Mouse (Mus musculus) embryonic facial prominence, embryonic 15.5 days (tissue): ENCODE data around the gene Dyrk1a. TPM values are rescaled to one million over a fixed set of nuclear protein-coding genes. Genes with fewer than 3 reads are reported as not detected.

Experiments used
- ATAC-seq: fragments of 200-750 bp; cut with Nextera tagmentation; 2 replicates; pipeline ENCODE4 v1.8.0; 2017; ENCODE audit warnings: low read depth, moderate TSS enrichment; ENCODE audit not compliant: insufficient number of reproducible peaks, low FRiP score, low TSS enrichment
- H3K27ac ChIP-seq: fragments of 300-500 bp; sonication (generic); replicated peaks from 2 replicates; pipeline ENCODE4 v1.5.1; 2015; ENCODE audit warnings: mild to moderate bottlenecking, inconsistent platforms
- H3K27me3 ChIP-seq: fragments of 300-500 bp; sonication (generic); 2 replicates; pipeline ENCODE4 v1.6.1; 2015; ENCODE audit warnings: inconsistent platforms
- H3K36me3 ChIP-seq: fragments of 300-500 bp; sonication (generic); 2 replicates; pipeline ENCODE4 v1.6.1; 2015; ENCODE audit warnings: mild to moderate bottlenecking, inconsistent platforms
- H3K4me1 ChIP-seq: fragments of 300-500 bp; sonication (generic); 2 replicates; pipeline ENCODE4 v1.6.1; 2015; ENCODE audit warnings: inconsistent platforms
- H3K4me2 ChIP-seq: fragments of 300-500 bp; sonication (generic); replicated peaks from 2 replicates; pipeline ENCODE4 v1.6.1; 2015; ENCODE audit warnings: mild to moderate bottlenecking, inconsistent platforms
- H3K4me3 ChIP-seq: fragments of 300-500 bp; sonication (generic); replicated peaks from 2 replicates; pipeline ENCODE4 v1.5.1; 2015; ENCODE audit warnings: mild to moderate bottlenecking, inconsistent platforms
- H3K9ac ChIP-seq: fragments of 300-500 bp; sonication (generic); 2 replicates; pipeline ENCODE4 v1.6.1; 2015; ENCODE audit warnings: inconsistent platforms
- H3K9me3 ChIP-seq: fragments of 300-500 bp; sonication (generic); replicated peaks from 2 replicates; pipeline ENCODE4 v1.6.1; 2016; ENCODE audit warnings: inconsistent platforms
- WGBS: fragments of 180-500 bp; shearing (Covaris S2); methylation state at CpG from one replicate; pipeline ENCODE4 v1.1.7; 2015; 5-methylcytosine and 5-hydroxymethylcytosine counted together
- polyA plus RNA-seq: library from polyadenylated mRNA; unstranded; fragments of >200 nt; fragmentation: Nextera tagmentation; extraction: Ambion mirVana; gene quantifications from 2 replicates; pipeline ENCODE4 v1.2.1, GENCODE M21; 2015

The Dyrk1a gene
- polyA plus RNA-seq, 1 experiment from 2014 or later = 9.1 TPM

- H3K9me3 ChIP-seq = no peaks in the 10 kb centered on the region
- no peaks in the 10 kb centered on the region for H3K36me3 ChIP-seq
- peaks cover 46% of the 10 kb centered on the region for H3K4me1 ChIP-seq
- H3K27ac ChIP-seq = no peak overlapping the region
- H3K4me3 ChIP-seq = no peak overlapping the region
- ATAC-seq = no peak
- H3K27me3 ChIP-seq = no peaks in the 10 kb centered on the region
- H3K4me2 ChIP-seq = no peak overlapping the region
- no peak overlapping the region for H3K9ac ChIP-seq
These were observed 4.9 kb downstream of the Dyrk1a start for GRCm38 (mm10) chr16:94574718-94575094.

DNA sequence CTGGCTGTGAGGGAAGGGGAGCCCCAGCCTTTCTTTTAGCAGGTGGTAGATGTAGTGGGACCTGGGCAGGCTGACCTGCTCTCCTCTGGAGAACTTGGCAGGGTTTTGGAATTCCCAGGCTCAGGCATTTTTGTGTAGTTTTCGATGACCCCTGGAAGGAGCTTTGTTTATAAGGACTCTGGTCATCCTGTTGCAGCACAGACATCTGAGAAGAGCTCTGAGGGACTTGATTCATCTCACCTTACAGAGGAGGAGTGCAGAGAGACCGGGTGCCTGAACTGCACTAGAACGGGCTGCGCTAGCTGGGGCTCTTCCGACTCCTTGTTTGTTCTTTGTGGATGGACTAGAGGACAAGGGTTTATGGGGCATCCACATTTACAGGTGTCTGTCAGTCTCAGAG, 5.9 kb downstream of the Dyrk1a start:
- Histone ChIP-seq H3K9ac (no peak overlapping the region), H3K4me3 (no peak overlapping the region), H3K9me3 (no peaks in the 10 kb centered on the region), H3K27me3 (no peaks in the 10 kb centered on the region), H3K27ac (no peak overlapping the region), H3K4me1 (peaks cover 53% of the 10 kb centered on the region), H3K4me2 (no peak overlapping the region), H3K36me3 (no peaks in the 10 kb centered on the region)
- ATAC-seq = no peak
- WGBS = 64% methylated on average over 5 of the region's 5 CpGs

DNA sequence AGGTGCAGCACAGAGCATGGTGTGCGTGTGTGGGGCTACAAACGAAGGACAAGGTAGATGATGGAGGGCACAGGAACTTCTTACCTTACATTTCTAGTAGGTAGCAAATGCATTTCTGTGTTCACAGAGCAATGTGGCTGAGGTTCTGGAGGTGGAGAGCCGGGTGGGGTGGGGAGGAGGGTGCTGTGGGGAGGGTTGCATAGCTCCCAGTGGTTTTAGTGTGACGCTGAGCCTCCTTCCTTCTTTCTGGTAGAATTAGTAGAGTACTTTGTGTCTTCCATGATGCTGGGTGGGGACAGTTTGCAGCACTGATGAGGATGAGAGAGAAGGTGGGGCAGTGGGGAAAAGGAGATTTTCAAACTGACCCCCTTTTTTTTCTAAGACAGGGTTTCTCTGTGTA, 9.5 kb downstream of the Dyrk1a start:
- no peak overlapping the region for H3K4me2 ChIP-seq
- H3K9me3 ChIP-seq = no peaks in the 10 kb centered on the region
- 98% methylated on average over 4 of the region's 4 CpGs for WGBS
- peaks cover 60% of the 10 kb centered on the region for H3K4me1 ChIP-seq
- no peaks in the 10 kb centered on the region for H3K27me3 ChIP-seq
- H3K27ac ChIP-seq = no peak overlapping the region
- H3K36me3 ChIP-seq = no peaks in the 10 kb centered on the region
- no peak overlapping the region for H3K9ac ChIP-seq
- no peak for ATAC-seq
- no peak overlapping the region for H3K4me3 ChIP-seq

GRCm38 (mm10) chr16:94580844-94581405, 11.1 kb downstream of the Dyrk1a start:
- Histone ChIP-seq H3K4me1 (peaks cover 58% of the 10 kb centered on the region), H3K9ac (no peak overlapping the region), H3K36me3 (no peaks in the 10 kb centered on the region), H3K4me3 (no peak overlapping the region), H3K27ac (0 out of 2 replicates have a peak overlapping the region, but pooled peaks have one; percentile 44), H3K27me3 (no peaks in the 10 kb centered on the region), H3K4me2 (no peak overlapping the region), H3K9me3 (no peaks in the 10 kb centered on the region)
- 20% methylated on average over 7 of the region's 7 CpGs for WGBS
- no peak for ATAC-seq

GRCm38 (mm10) chr16:94586349-94586990, 16.7 kb downstream of the Dyrk1a start:
- H3K9ac ChIP-seq = no peak overlapping the region
- H3K36me3 ChIP-seq = no peaks in the 10 kb centered on the region
- H3K9me3 ChIP-seq = no peaks in the 10 kb centered on the region
- H3K4me1 ChIP-seq = peaks cover 68% of the 10 kb centered on the region
- no peaks in the 10 kb centered on the region for H3K27me3 ChIP-seq
- no peak overlapping the region for H3K4me3 ChIP-seq
- ATAC-seq = no peak
- H3K27ac ChIP-seq = no peak overlapping the region
- H3K4me2 ChIP-seq = no peak overlapping the region
- WGBS = 60% methylated on average over 7 of the region's 7 CpGs

GRCm38 (mm10) chr16:94587461-94587860, 17.7 kb downstream of the Dyrk1a start:
- Histone ChIP-seq H3K4me3 (no peak overlapping the region), H3K4me2 (no peak overlapping the region), H3K36me3 (no peaks in the 10 kb centered on the region), H3K9me3 (no peaks in the 10 kb centered on the region), H3K27ac (no peak overlapping the region), H3K9ac (no peak overlapping the region), H3K27me3 (no peaks in the 10 kb centered on the region), H3K4me1 (peaks cover 63% of the 10 kb centered on the region)
- 66% methylated on average over 4 of the region's 4 CpGs for WGBS
- no peak for ATAC-seq

GRCm38 (mm10) chr16:94588171-94588570, 18.4 kb downstream of the Dyrk1a start:
- Histone ChIP-seq H3K4me1 (peaks cover 62% of the 10 kb centered on the region), H3K27me3 (no peaks in the 10 kb centered on the region), H3K9me3 (no peaks in the 10 kb centered on the region), H3K4me3 (no peak overlapping the region), H3K36me3 (no peaks in the 10 kb centered on the region), H3K4me2 (no peak overlapping the region), H3K27ac (no peak overlapping the region), H3K9ac (no peak overlapping the region)
- ATAC-seq = peak; percentile 43; the same call in 1 of the 2 replicates
- WGBS = 62% methylated on average over 8 of the region's 8 CpGs

DNA sequence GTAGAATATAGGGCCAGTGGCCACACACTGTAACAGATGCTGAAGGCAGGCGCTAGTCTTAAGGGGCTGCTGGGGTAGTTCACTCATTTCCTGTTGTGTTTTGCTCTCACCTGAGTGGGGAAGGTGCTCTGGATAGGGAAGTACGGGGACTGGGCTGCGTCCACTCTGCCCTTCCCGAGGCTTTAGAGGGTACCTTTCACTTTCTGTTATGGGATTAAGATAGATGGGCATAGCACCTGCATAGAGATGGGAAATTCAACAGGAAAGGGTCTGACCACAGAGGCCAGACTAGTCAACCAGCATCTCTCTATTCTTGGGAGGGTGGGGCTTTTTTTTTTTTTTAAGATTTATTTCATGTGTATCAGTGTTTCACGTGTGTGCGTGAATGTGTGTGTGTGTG, 19.2 kb downstream of the Dyrk1a start:
- H3K27ac ChIP-seq = no peak overlapping the region
- no peak overlapping the region for H3K9ac ChIP-seq
- no peak overlapping the region for H3K4me3 ChIP-seq
- no peak for ATAC-seq
- H3K4me1 ChIP-seq = peaks cover 54% of the 10 kb centered on the region
- no peak overlapping the region for H3K4me2 ChIP-seq
- H3K27me3 ChIP-seq = no peaks in the 10 kb centered on the region
- H3K36me3 ChIP-seq = no peaks in the 10 kb centered on the region
- 84% methylated on average over 6 of the region's 6 CpGs for whole genome bisulfite sequencing
- no peaks in the 10 kb centered on the region for H3K9me3 ChIP-seq

- Histone ChIP-seq H3K27me3 (no peaks in the 10 kb centered on the region), H3K9me3 (no peaks in the 10 kb centered on the region), H3K4me1 (peaks cover 50% of the 10 kb centered on the region), H3K36me3 (no peaks in the 10 kb centered on the region), H3K4me3 (no peak overlapping the region), H3K27ac (no peak overlapping the region), H3K4me2 (no peak overlapping the region), H3K9ac (no peak overlapping the region)
- WGBS = 85% methylated on average over 1 of the region's 1 CpGs
- ATAC-seq = no peak
These were observed 19.8 kb downstream of the Dyrk1a start for GRCm38 (mm10) chr16:94589648-94590047.

- H3K4me3 ChIP-seq = no peak overlapping the region
- H3K9ac ChIP-seq = no peak overlapping the region
- no peaks in the 10 kb centered on the region for H3K9me3 ChIP-seq
- no peaks in the 10 kb centered on the region for H3K36me3 ChIP-seq
- no peak overlapping the region for H3K4me2 ChIP-seq
- peaks cover 44% of the 10 kb centered on the region for H3K4me1 ChIP-seq
- WGBS = 89% methylated on average over 1 of the region's 1 CpGs
- H3K27ac ChIP-seq = no peak overlapping the region
- no peak for ATAC-seq
- no peaks in the 10 kb centered on the region for H3K27me3 ChIP-seq
These were observed 20.4 kb downstream of the Dyrk1a start for GRCm38 (mm10) chr16:94590214-94590613.

DNA sequence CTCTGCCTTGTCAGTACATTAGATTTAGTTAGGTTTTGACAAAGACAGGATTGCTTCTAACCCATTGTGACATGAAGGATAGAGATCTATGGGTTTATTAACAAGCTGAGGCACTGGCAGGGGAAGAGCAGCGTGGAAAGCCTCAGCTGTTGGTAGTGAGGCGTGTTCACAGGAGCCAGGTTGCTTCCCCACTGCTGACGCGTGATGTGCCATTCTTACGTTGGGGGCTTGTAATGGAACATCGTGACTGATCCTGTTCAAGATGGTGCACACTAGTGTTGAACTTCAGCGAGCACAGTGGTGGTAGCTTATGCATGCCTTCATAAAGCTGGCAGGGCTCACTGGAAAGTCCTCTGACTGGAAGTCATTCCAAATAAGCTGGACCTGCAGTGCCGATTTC, 21.2 kb downstream of the Dyrk1a start:
- Histone ChIP-seq H3K4me2 (no peak overlapping the region), H3K27me3 (no peaks in the 10 kb centered on the region), H3K4me1 (peaks cover 45% of the 10 kb centered on the region), H3K27ac (no peak overlapping the region), H3K36me3 (no peaks in the 10 kb centered on the region), H3K9ac (no peak overlapping the region), H3K4me3 (no peak overlapping the region), H3K9me3 (no peaks in the 10 kb centered on the region)
- no peak for ATAC-seq
- 85% methylated on average over 8 of the region's 8 CpGs for WGBS

DNA sequence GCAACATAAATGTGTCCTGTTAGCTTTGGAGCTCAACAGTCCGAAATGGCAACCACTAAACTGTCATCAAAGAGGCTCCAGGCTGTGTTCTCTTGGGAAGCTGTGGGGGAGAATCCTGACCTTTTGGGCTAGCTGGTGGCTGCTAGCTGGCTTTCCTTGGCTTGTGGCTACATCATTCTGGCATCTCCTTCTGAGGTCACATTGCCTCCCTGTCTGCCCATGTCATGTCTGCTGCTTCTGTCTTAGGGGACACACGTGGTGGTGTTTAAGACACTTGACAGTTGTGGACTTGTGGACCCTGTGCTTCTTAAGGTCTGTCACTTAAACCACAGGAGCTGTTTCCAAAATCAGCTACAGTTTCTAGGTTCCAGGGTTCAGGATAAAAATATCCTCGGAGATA, 21.7 kb downstream of the Dyrk1a start:
- H3K27me3 ChIP-seq = no peaks in the 10 kb centered on the region
- no peak overlapping the region for H3K4me3 ChIP-seq
- H3K36me3 ChIP-seq = no peaks in the 10 kb centered on the region
- H3K4me1 ChIP-seq = peaks cover 44% of the 10 kb centered on the region
- H3K27ac ChIP-seq = no peak overlapping the region
- no peak for ATAC-seq
- whole genome bisulfite sequencing = 62% methylated on average over 3 of the region's 3 CpGs
- H3K9ac ChIP-seq = no peak overlapping the region
- H3K9me3 ChIP-seq = no peaks in the 10 kb centered on the region
- no peak overlapping the region for H3K4me2 ChIP-seq
